Mouse (Mus musculus) urinary bladder, postnatal 36 days (tissue): ENCODE measurements at regions not wholly inside any gene's neighbourhood (a gene's known extent, or its start where the extent isn't known, plus 50 kb on each side); places are given as distances from the start of the nearest gene placed in this dataset.
A peak's percentile ranks its signal among the peaks of the same experiment; 100 is the strongest.
"Not testable (repeated sequence)": the region's sequence is repeated elsewhere in the genome, so short reads cannot be mapped to it uniquely, and the experiment has no call there.

Experiments
- DNase-seq, 2 experiments: peaks; one replicate each; pipeline ENCODE4 v3.0.0; 2022; ENCODE audit warnings: low spot score in 2 of 2, mixed read lengths in 1 of 2

DNA sequence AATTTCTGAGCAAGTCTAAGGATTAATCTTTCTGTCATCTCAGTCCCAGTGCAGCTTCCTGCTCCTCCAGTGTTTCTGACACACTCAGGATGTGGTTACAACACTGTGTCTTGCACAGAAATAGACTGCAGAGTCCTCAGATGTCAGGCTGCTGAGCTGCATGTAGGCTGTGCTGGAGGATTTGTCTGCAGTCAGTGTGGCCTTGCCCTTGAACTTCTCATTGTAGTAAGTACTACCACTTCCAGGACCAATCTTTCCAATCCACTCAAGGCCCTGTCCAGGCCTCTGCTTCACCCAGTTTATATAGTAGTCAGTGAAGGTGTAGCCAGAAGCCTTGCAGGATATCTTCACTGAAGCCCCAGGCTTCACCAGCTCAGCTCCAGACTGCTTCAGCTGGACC, 185.8 kb upstream of the Zfp386 start:
- not testable (repeated sequence) for DNase-seq

DNA sequence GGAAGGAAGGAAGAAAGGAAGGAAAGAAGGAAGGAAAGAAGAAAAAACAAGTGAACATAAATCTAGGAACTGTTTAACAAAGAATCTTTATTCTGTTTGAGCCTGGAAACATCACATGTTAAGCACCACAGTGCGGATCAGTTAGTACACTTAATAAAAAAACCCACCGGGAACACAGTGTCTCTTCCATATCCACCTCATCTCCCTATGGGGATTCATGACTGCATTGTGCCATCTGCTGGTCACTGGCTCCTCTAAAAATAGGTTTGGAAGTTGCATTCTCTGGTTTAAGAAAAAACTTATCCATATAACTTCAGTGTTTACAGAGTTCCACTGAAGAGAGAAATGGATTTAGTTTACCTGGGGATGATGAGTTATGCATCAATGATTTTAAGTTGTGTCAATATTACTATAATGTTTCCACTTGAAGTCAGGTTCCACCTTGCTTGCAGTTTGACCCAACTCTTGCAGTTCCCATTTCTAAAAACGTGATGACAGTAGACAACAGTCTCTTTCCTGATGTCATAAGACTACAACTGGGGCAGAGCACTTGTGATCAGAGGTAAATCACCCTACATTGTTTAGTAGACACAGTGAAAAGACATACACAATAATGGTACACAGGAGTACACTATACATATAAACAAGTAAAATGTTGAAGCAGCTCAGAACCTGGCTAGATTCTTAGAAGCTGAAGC, 182.3 kb upstream of the Zfp386 start:
- not testable (repeated sequence) for DNase-seq

DNA sequence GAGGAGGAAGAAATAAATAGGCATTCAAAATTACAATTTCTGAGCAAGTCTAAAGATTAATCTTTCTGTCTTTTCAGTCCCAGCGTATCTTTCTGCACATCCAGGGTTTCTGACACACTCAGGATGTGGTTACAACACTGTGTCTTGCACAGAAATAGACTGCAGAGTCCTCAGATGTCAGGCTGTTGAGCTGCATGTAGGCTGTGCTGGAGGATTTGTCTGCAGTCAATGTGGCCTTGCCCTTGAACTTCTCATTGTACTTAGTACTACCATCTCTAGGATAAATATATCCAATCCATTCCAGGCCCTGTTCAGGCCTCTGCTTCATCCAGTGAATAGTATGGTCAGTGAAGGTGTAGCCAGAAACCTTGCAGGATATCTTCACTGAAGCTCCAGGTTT, 178.9 kb upstream of the Zfp386 start:
- DNase-seq, result not testable (repeated sequence)

DNA sequence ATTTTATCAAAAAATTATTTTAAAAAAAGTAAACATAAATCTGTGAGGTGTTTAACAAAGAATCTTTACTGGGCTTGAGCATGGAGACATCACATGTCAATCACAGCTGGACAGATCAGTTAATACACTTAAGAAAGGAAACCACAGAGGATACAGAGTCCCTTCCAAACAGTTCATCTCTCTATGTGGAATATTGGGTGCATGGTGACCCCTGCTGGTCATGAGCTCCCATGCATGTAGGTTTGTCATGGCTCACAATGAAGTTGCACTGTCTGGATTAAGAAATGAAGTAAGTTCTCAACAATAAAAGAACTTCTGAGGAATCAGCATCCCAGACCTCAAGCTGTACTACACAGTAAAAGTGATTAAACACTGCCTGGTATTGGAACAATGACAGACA, 175.1 kb upstream of the Zfp386 start:
- not testable (repeated sequence) for DNase-seq

DNA sequence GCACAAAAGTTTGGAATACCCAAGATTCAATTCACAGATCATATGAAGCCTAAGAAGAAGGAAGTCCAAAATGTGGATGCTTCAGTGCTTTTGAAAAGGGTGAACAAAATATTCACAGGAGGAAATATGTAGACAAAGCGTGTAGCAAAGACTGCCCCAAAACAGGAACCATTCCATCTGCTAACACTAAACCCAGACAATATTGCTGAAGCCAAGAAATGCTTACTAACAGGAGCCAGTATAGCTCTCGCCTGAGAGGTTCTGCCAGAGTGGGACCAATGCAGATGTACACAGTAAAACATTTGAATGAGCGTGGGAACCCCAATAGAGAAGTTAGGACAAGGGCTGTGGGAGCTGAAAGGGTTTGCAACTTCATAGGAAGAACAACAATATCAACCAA, 173.5 kb upstream of the Zfp386 start:
- not testable (repeated sequence) for DNase-seq

DNA sequence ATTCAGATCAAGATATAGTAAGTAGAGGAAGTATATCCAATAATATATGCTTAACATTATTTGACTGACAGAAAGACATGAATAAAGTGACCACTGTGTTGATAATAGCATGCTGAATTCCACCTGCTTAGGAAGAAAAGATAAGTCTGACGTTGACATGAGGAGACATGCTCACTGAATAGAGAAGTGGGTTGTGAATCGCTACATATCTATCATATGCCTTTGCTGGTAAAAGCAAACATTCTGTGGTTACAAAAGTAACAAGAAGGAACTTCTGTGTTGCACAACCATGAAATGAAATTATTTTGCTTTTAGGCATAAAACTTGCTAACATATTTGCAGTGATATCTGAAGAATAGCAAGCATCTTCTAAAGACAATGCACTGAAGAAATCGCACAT, 163.8 kb upstream of the Zfp386 start:
- DNase-seq, result no peak

DNA sequence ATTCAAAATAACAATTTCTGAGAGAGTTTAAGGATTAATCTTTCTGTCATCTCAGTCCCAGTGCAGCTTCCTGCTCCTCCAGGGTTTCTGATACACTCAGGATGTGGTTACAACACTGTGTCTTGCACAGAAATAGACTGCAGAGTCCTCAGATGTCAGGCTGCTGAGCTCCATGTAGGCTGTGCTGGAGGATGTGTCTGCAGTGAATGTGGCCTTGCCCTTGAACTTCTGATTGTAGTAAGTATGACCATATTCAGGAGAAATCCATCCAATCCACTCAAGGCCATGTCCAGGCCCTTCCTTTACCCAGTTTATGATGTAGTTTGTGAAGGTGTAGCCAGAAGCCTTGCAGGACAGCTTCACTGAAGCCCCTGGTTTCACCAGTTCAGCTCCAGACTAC, 159.5 kb upstream of the Zfp386 start:
- DNase-seq, result no peak

DNA sequence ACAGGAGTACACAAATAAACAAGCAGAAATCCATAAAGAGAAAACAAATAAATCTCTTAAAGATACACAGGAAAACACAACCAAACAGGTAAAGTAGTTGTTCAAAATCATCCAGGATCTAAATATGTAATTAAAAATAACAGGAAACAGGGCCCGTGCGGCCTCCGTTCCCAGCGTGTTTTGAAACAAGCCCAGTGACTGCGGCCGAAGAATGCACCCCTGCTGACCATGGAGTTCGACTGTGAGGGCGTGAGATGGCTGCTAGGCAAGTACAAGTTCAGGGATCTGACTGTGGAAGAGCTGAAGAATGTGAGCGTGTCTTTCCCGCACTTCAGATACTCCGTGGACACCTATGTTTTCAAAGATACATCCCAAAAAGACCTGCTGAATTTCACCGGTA, 154.9 kb upstream of the Zfp386 start:
- DNase-seq, result peak in 1 of 2 experiments; percentile 1

DNA sequence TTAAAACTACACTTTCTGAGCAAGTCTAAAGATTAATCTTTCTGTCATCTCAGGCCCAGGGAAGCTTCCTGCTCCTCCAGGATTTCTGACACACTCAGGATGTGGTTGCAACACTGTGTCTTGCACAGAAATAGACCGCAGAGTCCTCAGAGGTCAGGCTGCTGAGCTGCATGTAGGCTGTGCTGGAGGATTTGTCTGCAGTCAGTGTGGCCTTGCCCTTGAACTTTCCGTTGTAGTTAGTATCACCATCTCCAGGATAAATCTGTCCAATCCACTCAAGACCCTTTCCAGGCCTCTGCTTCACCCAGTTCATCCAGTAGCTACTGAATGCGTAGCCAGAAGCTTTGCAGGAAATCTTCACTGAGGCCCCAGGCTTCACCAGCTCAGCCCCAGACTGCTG, 135.3 kb upstream of the Zfp386 start:
- DNase-seq, result not testable (repeated sequence)

DNA sequence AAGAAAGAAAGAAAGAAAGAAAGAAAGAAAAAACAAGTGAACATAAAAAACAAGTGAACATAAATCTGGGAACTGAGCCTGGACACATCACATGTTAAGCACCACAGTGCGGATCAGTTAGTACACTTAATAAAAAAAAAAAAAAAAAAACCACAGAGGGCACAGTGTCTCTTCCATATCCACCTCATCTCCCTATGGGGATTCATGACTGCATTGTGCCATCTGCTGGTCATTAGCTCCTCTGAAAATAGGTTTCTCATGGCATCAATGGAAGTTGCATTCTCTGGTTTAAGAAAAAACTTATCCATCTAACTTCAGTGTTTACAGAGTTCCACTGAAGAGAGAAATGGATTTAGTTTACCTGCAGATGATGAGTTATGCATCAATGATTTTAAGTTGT, 132.1 kb upstream of the Zfp386 start:
- DNase-seq, result not testable (repeated sequence)

DNA sequence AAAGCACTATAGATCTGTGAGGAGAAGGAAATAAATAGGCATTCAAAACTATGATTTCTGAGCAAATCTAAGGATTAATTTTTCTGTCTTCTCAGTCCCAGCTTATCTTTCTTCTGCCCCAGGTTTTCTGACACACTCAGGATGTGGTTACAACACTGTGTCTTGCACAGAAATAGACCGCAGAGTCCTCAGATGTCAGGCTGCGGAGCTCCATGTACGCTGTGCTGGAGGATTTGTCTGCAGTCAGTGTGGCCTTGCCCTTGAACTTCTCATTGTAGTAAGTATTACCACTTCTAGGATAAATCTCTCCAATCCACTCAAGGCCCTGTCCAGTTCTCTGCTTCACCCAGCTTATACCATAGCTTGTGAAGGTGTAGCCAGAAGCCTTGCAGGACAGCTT, 127.4 kb upstream of the Zfp386 start:
- DNase-seq, result not testable (repeated sequence)

DNA sequence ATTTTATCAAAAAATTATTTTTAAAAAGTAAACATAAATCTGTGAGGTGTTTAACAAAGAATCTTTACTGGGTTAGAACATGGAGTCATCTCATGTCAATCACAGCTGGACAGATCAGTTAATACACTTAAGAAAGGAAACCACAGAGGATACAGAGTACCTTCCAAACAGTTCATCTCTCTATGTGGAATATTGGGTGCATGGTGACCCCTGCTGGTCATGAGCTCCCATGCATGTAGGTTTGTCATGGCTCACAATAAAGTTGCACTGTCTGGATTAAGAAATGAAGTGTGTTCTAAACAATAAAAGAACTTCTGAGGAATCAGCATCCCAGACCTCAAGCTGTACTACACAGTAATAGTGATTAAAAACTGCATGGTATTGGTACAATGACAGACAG, 123.5 kb upstream of the Zfp386 start:
- DNase-seq, result not testable (repeated sequence)

DNA sequence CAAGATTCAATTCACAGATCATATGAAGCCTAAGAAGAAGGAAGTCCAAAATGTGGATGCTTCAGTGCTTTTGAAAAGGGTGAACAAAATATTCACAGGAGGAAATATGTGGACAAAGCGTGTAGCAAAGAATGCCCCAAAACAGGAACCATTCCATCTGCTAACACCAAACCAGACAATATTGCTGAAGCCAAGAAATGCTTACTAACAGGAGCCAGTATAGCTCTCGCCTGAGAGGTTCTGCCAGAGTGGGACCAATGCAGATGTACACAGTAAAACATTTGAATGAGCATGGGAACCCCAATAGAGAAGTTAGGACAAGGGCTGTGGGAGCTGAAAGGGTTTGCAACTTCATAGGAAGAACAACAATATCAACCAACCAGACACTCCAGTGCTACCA, 122.0 kb upstream of the Zfp386 start:
- not testable (repeated sequence) for DNase-seq

DNA sequence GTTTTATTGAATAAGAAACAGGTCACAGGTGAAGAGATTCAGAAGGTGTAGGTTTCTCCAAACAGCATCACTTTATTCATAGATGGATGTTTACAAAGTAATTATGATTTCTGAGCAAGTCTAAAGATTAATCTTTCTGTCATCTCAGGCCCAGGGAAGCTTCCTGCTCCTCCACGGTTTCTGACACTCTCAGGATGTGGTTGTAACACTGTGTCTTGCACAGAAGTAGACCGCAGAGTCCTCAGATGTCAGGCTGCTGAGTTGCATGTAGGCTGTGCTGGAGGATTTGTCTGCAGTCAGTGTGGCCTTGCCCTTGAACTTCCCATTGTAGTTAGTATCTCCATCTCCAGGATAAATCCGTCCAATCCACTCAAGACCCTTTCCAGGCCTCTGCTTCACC, 95.2 kb upstream of the Zfp386 start:
- DNase-seq, result not testable (repeated sequence)

DNA sequence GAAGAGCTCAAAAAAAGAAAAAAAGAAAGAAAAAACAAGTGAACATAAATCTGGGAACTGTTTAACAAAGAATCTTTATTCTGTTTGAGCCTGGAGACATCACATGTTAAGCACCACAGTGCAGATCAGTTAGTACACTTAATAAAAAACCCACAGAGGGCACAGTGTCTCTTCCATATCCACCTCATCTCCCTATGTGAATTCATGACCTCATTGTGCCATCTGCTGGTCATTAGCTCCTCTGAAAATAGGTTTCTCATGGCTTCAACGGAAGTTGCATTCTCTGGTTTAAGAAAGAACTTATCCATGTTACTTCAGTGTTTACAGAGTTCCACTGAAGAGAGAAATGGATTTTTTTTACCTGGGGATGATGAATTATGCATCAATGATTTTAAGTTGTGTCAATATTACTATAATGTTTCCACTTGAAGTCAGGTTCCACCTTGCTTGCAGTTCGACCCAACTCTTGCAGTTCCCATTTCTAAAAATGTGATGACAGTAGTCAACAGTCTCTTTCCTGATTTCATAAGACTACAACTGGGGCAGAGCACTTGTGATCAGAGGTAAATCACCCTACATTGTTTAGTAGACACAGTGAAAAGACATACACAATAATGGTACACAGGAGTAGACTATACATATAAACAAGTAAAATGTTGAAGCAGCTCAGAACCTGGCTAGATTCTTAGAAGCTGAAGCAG, 91.9 kb upstream of the Zfp386 start:
- DNase-seq, result not testable (repeated sequence)

DNA sequence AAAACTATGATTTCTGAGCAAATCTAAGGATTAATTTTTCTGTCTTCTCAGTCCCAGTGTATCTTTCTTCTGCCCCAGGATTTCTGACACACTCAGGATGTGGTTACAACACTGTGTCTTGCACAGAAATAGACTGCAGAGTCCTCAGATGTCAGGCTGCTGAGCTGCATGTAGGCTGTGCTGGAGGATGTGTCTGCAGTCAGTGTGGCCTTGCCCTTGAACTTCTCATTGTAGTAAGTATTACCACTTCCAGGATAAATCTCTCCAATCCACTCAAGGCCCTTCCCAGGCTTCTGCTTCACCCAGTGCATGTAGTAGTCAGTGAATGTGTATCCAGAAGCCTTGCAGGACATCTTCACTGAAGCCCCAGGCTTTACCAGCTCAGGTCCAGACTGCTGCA, 83.8 kb upstream of the Zfp386 start:
- not testable (repeated sequence) for DNase-seq

DNA sequence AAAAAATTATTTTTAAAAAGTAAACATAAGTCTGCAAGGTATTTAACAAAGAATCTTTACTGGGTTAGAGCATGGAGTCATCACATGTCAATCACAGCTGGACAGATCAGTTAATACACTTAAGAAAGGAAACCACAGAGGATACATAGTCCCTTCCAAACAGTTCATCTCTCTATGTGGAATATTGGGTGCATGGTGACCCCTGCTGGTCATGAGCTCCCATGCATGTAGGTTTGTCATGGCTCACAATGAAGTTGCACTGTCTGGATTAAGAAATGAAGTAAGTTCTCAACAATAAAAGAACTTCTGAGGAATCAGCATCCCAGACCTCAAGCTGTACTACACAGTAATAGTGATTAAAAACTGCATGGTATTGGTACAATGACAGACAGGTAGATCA, 80.0 kb upstream of the Zfp386 start:
- not testable (repeated sequence) for DNase-seq
